Mouse (Mus musculus) monocyte, adult 2 months (primary cell): ENCODE data around the gene Stk35.
"Not testable (repeated sequence)": the region's sequence is repeated elsewhere in the genome, so short reads cannot be mapped to it uniquely, and the experiment has no call there.

Experiments used
- DNase-seq, 2 experiments: peaks; one replicate each; pipeline ENCODE4 v3.0.0; 2022; ENCODE audit warnings: low spot score in 2 of 2, low read depth in 1 of 2

The Stk35 gene

DNA sequence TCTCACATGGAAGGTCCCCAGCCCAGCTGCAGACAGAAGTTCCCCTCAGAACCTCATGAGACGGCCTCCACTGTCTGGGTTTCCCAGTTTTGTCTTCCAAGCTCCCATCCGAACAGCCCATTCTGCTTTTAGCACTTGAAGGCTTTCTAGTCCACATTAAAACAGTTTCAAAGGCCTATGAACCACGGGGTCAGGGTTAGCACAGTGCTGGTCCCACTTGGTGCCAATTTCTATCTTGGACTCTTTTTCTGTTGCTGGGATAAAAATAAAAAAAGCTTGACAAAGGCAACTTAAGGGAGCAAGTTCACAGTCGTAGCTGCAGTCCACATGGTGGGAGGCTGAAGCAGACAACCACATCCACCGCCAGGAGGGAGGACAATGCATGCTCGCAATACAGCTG, 34.6 kb downstream of the Stk35 start:
- DNase-seq: no peak

- DNase-seq: no peak
Observed at GRCm38 (mm10) chr2:129836921-129837320, 36.6 kb downstream of the Stk35 start.

GRCm38 (mm10) chr2:129838321-129838720, 38.0 kb downstream of the Stk35 start:
- DNase-seq: no peak

DNA sequence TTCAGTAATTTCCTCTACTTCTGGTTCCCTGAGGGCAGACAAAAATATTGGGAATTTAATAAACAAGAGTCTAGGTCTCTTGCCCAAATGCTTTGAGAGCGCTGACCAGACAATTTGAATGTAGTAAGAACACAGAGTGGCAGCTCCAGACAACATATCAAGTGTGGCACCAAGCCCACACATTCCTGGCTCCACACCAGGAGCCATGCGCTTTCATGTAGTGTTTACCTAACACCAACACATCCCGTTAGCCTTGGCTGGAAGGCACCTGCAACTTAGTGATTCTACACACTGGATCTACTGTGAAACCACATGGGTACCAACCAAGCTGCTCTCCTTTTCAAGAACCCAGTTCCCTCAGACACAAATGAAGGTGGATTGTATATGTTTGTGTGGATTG, 45.5 kb downstream of the Stk35 start:
- no peak for DNase-seq

- DNase-seq: no peak
Observed at GRCm38 (mm10) chr2:129846501-129846900, 46.2 kb downstream of the Stk35 start.

DNA sequence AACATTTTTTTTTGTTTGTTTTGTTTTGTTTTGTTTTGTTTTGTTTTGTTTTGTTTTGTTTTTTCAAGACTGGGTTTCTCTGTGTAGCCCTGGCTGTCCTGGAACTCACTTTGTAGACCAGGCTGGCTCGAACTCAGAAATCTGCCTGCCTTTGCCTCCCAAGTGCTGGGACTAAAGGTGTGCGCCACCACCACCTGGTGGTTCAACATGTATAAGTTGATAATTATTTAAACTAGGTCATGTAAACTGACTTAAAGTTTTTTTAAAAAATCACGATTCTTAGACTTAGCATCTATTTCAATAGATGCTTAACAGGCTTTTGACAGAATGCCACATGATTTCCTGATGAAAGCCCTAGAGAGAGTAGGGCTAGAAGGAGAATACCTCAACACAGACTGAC, 48.8 kb downstream of the Stk35 start:
- not testable (repeated sequence) for DNase-seq

DNA sequence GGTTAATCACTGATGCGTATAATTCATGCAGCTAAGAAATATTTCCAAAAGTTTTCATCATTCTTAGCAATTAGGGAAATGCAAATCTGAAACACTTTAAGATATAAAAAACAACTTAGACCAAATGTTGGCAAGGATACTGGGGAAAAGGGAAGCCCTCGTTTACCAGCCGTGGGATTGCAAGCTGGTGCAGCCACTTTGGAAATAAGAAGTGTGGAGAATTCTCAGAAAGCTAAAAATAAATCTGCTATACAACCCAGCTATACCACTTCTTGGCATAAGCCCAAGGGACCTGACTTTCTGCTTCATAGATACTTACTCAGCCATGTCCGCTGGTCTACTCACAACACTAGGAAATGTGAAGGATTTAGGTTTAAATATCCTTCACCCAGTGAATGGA, 51.2 kb downstream of the Stk35 start:
- no peak for DNase-seq

GRCm38 (mm10) chr2:129863256-129863655, 62.9 kb downstream of the Stk35 start:
- no peak for DNase-seq

GRCm38 (mm10) chr2:129864958-129865357, 64.6 kb downstream of the Stk35 start:
- no peak for DNase-seq

- DNase-seq: no peak
Observed at GRCm38 (mm10) chr2:129869151-129869550, 68.8 kb downstream of the Stk35 start.

DNA sequence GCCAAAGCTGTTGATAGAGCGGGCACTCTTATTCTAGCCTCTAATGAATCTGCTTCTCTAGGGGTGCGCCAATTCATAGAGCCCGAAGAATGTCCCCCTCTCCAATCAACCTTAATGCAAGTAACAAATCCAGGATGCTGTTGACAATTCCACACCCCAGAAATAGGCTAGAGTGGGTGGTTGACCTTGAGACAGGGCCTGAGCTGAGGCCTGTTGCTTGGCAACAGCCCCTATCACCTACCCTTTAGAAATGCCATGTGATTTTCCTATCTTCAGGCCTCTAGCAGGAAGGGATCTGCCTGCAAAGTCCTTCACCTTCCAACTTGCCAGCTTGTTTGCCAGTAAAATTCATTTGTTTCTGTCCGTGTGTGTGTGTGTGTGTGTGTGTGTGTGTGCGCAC, 70.9 kb downstream of the Stk35 start:
- no peak for DNase-seq

DNA sequence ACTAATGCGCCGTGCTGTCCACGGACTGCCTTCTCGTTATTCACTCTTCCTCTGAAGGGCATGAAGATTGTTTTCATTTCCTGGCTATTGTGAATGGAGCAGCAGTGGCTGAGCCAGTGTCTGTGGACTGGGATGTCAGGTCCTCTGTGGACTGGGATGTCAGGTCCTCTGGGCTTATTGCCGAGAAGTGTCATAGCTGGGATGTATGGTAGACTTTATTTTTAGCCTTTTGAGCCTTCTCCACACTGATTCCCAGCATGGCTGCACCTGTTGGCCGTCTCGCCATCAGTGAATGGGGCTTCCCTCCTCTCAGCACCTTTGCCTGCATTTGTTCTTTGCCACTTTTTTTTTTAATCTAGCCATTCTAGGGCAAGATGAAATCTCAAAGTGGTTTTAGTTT, 71.8 kb downstream of the Stk35 start:
- no peak for DNase-seq

DNA sequence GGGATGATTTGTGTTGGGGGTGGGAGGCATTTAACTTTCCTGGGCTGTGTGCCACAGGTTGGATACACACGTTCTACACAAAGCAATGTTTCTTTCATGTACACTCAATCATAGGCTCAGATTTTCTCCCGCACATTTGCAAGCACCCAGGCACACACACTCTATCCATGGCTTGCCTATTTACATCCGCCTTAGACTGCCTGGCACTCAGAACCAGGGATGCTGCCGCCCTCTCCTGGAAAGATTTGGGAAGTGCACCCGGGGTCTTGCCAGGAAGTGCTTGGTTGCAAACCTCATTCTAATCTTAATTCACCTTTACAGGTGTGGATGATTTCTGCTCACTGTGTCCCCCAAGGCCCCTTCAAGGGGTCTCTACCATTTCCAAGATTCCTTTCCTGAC, 73.2 kb downstream of the Stk35 start:
- DNase-seq: peak in 1 of 2 experiments; percentile 66

DNA sequence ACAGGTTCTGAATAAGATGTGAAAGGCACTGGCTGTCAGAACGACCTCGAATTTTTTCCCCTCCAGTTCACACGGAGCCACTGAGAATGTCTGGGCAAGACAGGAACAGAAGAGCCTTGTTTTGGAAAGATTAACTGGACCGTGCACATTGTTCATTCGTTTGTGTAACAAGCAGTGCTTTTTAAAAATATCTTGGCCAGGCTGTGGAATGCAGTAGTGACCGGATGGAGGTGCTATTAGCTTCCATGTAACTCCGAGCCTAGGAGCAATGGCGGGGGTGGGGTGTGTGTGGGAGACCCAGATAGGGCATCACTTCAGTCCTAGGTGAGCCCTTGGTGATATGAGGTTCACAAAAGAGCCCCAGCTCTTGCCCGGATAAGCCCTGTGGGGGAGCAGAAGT, 73.8 kb downstream of the Stk35 start:
- DNase-seq: no peak

GRCm38 (mm10) chr2:129874509-129875095, 74.3 kb downstream of the Stk35 start:
- no peak for DNase-seq

GRCm38 (mm10) chr2:129876935-129877334, 76.6 kb downstream of the Stk35 start:
- DNase-seq: no peak

GRCm38 (mm10) chr2:129879817-129880216, 79.5 kb downstream of the Stk35 start:
- DNase-seq: peak in 1 of 2 experiments; percentile 45

DNA sequence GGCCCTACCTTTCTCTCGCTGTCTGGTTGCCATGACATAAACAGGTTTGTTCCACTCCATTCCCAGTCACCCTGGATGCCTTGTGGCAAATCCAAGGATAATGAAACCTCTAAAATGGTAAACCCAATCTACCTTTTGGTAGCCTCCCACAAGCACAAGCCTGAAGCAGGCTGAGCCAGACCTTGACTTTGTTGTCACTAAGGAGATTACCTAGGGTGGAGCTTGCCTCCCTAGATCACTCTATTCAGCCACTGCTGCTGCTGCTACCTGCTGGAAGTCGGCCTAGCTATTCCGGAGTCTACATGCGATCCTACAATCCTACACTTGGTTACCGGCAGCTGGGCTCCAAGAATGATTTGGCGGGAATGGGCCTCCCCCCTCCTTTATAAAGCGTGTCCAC, 79.9 kb downstream of the Stk35 start:
- no peak for DNase-seq

- DNase-seq: no peak
Observed at GRCm38 (mm10) chr2:129881886-129882285, 81.6 kb downstream of the Stk35 start.
